Mouse (Mus musculus) ovary, postnatal 36 days (tissue): ENCODE results near the gene Nkain4.
A peak's percentile ranks its signal among the peaks of the same experiment; 100 is the strongest.

Source experiments
- DNase-seq: peaks from one replicate; pipeline ENCODE4 v3.0.0; 2022; ENCODE audit warnings: low spot score, mixed read lengths

Gene Nkain4

DNA sequence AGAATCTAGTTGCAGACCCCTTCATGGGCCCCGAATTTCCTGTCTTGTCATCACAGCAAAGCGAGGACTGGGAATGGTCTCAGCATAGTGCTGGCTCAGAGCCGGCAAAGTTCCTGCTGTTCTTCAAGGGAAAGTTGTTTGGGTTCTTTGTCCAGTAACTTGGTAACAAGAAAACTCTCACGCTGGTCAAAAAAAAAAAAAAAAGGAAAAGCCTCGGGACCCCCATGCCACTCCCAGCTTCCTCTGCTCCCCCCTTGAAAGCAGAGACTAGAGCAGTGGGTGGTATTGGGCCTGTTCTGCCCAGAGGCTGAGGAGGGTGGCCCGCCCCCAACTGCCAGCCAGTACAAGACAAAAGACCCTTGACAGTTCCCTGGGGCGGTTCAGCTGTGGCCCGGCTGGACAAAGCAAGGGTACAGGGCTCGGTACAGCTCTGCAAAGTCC is 1.7 kb downstream of the Nkain4 start:
- DNase-seq: no peak

DNA sequence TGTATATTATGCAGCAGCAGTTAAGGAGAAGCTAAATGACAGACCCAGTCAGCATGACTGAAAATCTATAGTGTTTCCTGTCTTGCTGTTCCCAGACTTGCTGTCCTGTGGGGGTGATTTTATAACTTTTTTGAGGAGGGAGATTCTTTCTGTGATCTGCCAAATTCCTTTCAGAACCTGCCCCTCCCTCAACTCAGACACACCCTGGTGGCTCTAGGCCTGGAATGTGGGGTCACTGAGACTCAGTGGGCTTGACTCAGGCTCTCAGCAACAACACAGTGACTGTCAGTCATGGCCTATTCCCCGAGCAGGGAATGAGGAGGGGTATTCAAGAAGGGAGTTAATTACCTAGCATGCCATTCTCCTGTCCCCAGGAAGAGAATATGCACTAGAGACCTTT is 4.6 kb downstream of the Nkain4 start:
- no peak for DNase-seq

GRCm38 (mm10) chr2:180941869-180942268 is 12.6 kb downstream of the Nkain4 start:
- no peak for DNase-seq

DNA sequence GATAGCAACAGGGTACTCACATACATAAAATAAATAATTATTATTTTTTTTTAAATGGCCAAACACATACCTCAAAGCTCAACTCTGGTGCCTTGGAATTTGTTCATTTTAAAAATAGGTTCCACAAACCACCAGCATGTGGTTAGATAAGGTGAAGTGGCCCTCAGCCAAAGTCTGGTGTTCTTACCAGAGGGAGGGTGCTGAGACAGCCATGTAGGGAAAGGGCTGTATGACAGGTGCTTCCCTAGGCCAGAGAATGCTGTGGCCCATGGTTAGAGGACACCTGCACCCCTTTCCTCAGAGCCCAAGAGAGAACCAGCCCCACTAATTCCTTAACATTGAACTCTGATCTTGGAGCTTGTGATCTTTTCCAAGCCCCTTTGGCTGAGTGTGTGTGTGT is 14.3 kb downstream of the Nkain4 start:
- no peak for DNase-seq

- DNase-seq: no peak
Measured at GRCm38 (mm10) chr2:180932418-180932817, 22.1 kb downstream of the Nkain4 start.

GRCm38 (mm10) chr2:180928723-180929122 is 25.8 kb downstream of the Nkain4 start, which contains the start of gene Birc7:
TSS of gene Birc7 (plus strand) at chr2:180929023.
- no peak for DNase-seq

GRCm38 (mm10) chr2:180925176-180925575 is 29.3 kb downstream of the Nkain4 start:
- peak; percentile 69 for DNase-seq

DNA sequence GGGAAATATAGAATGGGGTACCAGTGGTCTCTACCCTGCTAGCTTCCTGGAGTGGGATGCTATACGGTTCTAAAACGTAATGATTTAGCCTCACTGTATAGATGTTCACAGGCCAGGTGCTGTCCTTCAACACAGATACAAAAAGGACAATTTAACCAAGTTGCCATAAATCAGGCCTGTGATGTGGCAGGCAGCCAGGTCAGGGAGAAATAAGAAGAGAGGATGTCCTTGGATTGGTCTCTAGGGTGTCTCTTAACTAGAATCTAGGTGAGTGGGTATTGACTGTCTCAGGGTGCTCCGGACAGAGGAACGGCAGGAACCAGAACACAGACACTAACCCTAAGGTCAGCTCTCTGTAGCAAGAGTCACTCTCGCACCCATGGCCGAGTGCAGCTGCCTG is 31.8 kb downstream of the Nkain4 start:
- no peak for DNase-seq

DNA sequence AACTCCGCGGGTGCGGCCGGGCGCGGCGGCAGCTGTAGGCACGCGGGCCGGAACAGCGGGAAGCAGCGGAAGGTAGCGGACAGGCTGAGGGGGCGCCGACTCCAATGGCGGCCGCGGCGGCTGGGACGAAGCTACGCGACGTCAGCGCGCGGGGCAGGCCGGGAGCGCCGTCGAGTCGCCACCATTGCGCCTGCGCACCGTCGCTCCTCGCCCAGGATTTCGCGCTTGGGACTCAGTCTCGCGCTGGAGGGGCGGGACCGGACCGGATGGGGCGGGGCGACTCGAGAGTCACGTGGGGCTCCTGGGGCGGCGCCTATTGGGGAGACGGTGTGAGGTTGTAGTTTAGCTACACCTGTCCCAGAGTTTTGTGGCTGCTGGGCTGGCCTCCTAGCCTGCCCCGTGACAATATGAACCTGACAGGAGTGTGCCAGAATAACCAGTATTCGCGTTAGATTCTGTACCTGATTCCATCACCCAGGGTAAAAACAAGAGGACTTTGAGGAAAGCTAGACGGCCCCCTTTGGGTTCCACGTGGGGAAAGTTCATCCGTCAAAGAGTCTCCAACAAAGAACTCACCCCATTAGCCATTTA is 33.6 kb downstream of the Nkain4 start, which contains the start of gene Ythdf1:
Gene Ythdf1 (minus strand): TSS at position 140 of the 591 bp plus-strand sequence.
- peak; percentile 98 for DNase-seq

DNA sequence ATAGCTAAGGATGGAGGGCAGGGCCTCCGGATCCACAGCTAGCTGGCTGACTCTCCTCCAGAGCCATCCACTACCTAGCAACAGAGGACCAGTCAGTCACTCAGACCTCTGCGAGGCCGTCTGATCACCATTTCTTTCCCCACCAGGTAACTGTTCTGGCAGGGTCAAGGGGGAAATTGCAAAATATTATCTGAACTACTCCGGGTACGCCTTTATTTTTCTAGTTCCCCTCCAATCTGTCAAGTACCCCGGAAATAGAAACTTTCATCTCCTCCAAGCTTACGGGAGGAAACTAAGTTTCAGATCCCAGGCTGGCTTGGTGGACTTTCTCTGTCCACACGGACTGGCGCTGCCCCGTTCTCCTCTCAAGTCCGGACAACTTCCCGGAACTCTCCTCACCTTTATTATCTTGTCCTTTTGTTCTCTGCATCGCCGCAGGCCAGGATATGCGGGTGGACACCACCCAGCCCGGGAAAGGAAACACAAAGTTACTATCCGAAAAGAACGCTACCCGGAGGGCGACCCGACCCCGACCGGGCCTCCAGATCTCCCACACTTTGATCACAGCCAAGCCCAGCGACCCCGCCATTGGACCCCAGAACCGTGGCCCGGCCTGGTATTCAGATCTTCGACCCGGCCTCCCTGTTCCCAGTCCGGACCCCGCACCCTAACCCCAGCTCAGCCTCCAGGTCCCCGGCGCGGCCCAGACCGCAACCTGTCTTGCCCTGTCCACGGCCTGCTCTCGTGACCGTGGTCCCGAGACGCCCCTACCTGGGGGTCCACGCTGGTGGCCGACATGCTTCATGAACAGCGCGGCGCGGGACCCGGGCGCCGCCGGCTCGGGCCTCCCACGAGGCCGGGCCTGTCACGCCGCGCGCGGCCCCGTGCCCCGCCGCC is 34.3 kb downstream of the Nkain4 start:
- DNase-seq: peak; percentile 13

DNA sequence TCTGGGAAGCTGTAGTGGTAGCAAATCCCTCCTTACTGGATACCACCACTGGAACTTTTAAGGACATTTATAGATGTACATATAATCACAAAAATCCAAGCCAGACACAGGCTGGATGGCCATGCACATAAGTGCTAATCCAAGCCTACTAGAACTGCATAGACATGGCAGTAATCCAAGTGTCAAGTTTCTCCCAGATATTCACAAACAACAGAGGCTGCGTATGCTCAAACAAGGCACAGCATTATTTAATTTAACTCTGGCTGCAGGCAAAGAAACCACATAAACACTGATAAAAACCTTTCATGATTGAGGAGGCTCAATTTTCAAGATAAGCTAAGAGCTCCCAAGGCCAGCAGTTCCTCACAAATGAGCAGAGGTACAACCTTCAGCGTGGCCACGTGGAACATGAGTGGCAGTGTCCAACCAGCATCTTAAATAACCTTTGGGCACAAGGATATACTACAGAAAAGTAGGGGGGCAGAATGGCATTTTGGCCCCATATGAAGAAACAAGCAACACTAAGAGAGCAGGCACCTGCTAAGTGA is 38.5 kb downstream of the Nkain4 start:
- no peak for DNase-seq

DNA sequence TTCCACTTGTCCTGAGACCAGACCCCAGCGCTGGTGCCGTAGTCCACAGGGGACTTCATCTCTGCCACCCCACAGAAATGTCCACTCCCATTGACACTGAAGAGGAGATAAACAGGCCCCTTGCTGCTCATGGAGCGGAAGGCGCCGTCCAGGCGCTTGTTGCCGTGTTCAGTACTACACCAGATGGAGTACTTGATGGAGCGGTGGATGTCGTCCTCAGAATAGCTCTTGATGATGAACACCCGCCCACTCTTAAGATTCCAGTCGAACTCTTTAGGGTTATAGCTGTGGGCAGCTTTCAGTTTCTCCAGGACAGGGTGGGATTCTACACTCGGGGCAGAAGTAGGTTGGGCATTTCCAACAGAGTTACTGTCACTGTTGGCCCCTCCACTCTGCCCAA is 43.6 kb downstream of the Nkain4 start:
- DNase-seq: no peak

GRCm38 (mm10) chr2:180905556-180906221 is 48.8 kb downstream of the Nkain4 start:
- DNase-seq: no peak

DNA sequence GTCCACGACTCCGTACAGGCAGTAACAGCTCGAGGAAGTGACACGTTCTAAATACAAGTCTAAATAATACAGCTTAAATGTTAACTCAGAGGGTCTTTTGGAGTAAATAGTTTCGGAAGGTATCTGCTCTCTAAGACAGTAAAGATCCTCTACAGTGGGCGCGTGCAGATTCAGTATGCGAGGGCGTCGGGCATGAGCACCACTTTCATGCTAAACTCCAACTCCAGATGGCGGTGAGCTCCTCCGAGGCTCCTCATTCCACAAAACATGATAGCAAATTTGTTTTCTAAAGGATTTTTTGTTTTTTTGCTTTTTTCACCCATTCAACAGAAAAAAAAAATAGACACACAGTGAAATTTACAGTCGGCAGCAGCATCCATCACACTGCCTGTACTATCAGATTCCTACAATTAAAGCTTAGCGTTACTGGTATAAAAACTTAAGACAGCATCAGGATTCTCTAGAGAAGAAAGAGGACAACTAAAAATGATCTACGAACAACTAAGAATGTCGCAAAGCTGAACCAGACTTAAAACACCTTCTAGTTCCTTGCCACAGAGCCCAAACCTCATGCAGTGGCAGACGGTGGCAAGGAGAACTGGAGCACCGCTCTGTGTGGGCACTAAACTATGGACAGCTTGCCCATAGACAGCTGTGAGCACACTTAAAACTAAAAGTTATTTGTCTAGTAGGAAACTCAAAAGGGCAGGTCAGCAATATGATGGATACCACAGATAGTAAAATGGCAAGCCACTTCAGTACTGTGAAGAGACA is 49.9 kb downstream of the Nkain4 start:
- no peak for DNase-seq

- DNase-seq: no peak
Measured at GRCm38 (mm10) chr2:180902086-180902485, 52.4 kb downstream of the Nkain4 start.

- DNase-seq: no peak
Measured at GRCm38 (mm10) chr2:180897857-180898256, 56.6 kb downstream of the Nkain4 start.

- DNase-seq: no peak
Measured at GRCm38 (mm10) chr2:180896819-180897625, 57.5 kb downstream of the Nkain4 start.

- no peak for DNase-seq
Measured at GRCm38 (mm10) chr2:180895837-180896525, 58.5 kb downstream of the Nkain4 start.

DNA sequence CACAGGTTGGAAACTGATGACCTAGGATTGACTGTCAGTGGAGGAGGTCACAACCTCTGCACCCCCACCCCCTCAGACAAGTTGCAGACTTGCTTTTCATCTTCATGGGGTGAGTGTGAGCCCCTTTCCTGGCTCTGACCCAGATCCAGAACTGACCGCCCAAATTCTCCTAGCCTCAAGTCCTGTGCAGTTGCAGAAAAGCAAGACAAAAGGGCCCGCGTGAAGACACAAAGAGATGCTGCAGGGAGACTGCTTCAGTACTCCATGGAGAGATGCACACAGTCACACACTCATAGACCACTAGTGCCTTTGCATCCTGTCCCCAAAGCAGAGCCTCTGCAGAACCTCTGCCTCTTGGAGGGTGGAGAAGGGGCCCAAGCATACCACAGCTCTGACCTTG is 59.2 kb downstream of the Nkain4 start:
- DNase-seq: no peak

- peak; percentile 46 for DNase-seq
Measured at GRCm38 (mm10) chr2:180894734-180895133, 59.8 kb downstream of the Nkain4 start.
